Mouse (Mus musculus): ENCODE measurements around the gene Ddx47.

- TF ChIP-seq CTCF (IDR thresholded peaks at IDR 0.05; ENCODE audit: low read depth) (no peak), EP300 (IDR thresholded peaks at IDR 0.05; ENCODE audit: low read depth) (no peak)
These were observed 58.4 kb downstream of the Ddx47 start for GRCm38 (mm10) chr6:135069856-135070255.

Measured in liver, embryonic 14.5 days (tissue).